Mouse (Mus musculus) limb, embryonic 13.5 days (tissue): Measurements from ENCODE around the gene 1700067P10Rik. TPM values are rescaled to one million over a fixed set of nuclear protein-coding genes. Genes with fewer than 3 reads are reported as not detected.
A peak's percentile ranks its signal among the peaks of the same experiment; 100 is the strongest.

Source experiments
- ATAC-seq: fragments of 200-750 bp; cut with Nextera tagmentation; 2 replicates; pipeline ENCODE4 v1.8.0; 2017; ENCODE audit warnings: low read depth, moderate number of reproducible peaks, moderate TSS enrichment; ENCODE audit not compliant: low FRiP score
- H3K27ac ChIP-seq: fragments of 300-500 bp; sonication (generic); 2 replicates; pipeline ENCODE4 v1.5.1; 2015; ENCODE audit warnings: inconsistent platforms, mild to moderate bottlenecking, moderate library complexity
- H3K27me3 ChIP-seq: fragments of 300-500 bp; sonication (generic); 2 replicates; pipeline ENCODE4 v1.6.1; 2015; ENCODE audit warnings: mild to moderate bottlenecking, inconsistent platforms
- H3K36me3 ChIP-seq: fragments of 300-500 bp; sonication (generic); 2 replicates; pipeline ENCODE4 v1.6.1; 2015; ENCODE audit warnings: inconsistent platforms, mild to moderate bottlenecking, moderate library complexity
- H3K4me1 ChIP-seq: fragments of 300-500 bp; sonication (generic); 2 replicates; pipeline ENCODE4 v1.6.1; 2015; ENCODE audit warnings: inconsistent platforms
- H3K4me2 ChIP-seq: fragments of 300-500 bp; sonication (generic); replicated peaks from 2 replicates; pipeline ENCODE4 v1.6.1; 2015; ENCODE audit warnings: inconsistent platforms, mild to moderate bottlenecking, moderate library complexity
- H3K4me3 ChIP-seq: fragments of 300-500 bp; sonication (generic); 2 replicates; pipeline ENCODE4 v1.5.1; 2015; ENCODE audit warnings: moderate library complexity, mild to moderate bottlenecking, inconsistent platforms
- H3K9ac ChIP-seq: fragments of 300-500 bp; sonication (generic); 2 replicates; pipeline ENCODE4 v1.6.1; 2015; ENCODE audit warnings: mild to moderate bottlenecking, inconsistent platforms
- H3K9me3 ChIP-seq: fragments of 300-500 bp; sonication (generic); 2 replicates; pipeline ENCODE4 v1.6.1; 2016; ENCODE audit warnings: inconsistent platforms
- WGBS: fragments of 180-500 bp; shearing (Covaris S2); methylation state at CpG from one replicate; pipeline ENCODE4 v1.1.7; 2015; 5-methylcytosine and 5-hydroxymethylcytosine counted together
- polyA plus RNA-seq: library from polyadenylated mRNA; unstranded; fragments of >200 nt; fragmentation: Nextera tagmentation; extraction: Ambion mirVana; gene quantifications from 2 replicates; pipeline ENCODE4 v1.2.1, GENCODE M21; 2015

1700067P10Rik gene
- polyA plus RNA-seq = not detected in 2 replicates

DNA sequence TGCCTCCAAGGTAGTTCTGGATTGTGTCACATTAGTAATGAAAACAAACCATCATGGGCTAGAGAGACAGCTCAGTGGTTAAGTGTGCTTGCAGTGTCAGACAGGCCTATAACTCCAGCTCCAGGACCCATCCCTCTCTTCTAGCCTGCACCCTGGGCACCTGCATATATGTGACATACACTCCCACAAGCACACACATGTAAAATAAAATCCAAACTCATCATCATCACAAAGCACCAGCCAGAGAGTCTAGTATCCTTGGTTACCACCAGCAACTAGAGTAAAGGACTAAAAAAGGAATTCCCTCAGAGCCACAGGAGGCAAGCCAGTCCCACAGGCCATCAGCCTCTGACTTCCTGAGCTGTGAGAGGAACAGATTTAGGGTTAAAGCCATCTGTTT, at the start of gene 1700067P10Rik:
1700067P10Rik (plus strand) TSS at position 301 of the 400 bp plus-strand sequence.
- H3K9ac ChIP-seq = no peak within 1 kb of the TSS
- no peak for ATAC-seq
- H3K4me1 ChIP-seq = peaks cover 7% of the 10 kb centered on the region
- no peaks in the 10 kb centered on the region for H3K36me3 ChIP-seq
- H3K27me3 ChIP-seq = 0 out of 2 replicates have a peak, but pooled peaks cover 1% of the 10 kb centered on the region
- H3K4me3 ChIP-seq = no peak within 1 kb of the TSS
- 0 out of 2 replicates have a peak, but pooled peaks cover 3% of the 10 kb centered on the region for H3K9me3 ChIP-seq
- no peak within 1 kb of the TSS for H3K27ac ChIP-seq
- H3K4me2 ChIP-seq = no peak within 1 kb of the TSS

DNA sequence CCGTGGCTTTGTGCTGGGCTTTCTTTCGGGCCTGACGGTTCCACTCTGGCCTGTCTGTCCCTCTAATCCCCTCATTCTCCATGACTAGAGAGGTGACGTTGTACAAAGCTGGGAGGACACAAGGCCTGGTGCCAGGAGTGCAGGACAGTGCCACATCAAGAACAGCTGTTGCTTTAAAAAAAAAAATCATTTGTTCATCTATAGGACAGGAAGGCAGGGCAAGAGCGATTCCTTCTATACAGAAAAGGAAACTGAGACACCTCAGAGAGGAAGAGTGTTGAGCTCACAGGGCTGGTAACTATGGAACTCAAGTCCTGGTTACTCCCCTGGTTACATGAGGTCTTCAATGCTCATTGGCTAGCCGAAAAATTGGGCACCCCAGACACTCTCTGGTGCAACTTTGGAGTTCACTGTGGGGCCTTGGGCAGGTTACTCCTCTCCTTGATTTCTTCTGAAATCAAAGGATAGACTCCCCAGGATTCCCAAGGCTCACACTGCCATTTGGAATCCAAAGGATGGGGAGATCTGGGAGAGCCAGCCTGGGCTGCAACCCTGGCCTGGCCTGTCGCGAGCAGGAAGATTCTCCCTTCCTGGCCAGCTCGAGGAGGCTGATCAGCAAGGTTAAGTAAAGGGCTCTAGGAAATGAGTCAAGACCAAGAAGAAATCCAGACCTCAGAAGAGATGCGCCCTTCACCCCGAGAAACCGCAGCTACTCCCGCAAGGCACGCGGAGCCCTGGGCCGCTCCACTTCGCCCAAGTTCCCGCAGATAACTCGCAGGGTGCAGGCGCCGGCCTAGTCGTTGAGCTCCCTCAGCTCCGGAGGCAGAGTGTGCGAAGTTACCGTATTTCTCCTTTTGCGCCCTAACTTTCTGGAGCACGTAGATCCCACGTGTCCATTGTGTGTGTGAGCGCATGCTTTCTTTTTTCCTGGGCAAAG, 47.5 kb upstream of the 1700067P10Rik start:
- H3K27ac ChIP-seq = peak overlapping the region; percentile 94
- H3K36me3 ChIP-seq = no peaks in the 10 kb centered on the region
- peak overlapping the region; percentile 38 for H3K4me3 ChIP-seq
- peak overlapping the region; percentile 62 for H3K4me2 ChIP-seq
- H3K27me3 ChIP-seq = 0 out of 2 replicates have a peak, but pooled peaks cover 4% of the 10 kb centered on the region
- peak overlapping the region; percentile 59 for H3K9ac ChIP-seq
- peaks cover 34% of the 10 kb centered on the region for H3K4me1 ChIP-seq
- H3K9me3 ChIP-seq = no peaks in the 10 kb centered on the region
- 3% methylated on average over 29 of the region's 29 CpGs for WGBS
- ATAC-seq = peak; percentile 86; the same call in 1 of the 2 replicates

DNA sequence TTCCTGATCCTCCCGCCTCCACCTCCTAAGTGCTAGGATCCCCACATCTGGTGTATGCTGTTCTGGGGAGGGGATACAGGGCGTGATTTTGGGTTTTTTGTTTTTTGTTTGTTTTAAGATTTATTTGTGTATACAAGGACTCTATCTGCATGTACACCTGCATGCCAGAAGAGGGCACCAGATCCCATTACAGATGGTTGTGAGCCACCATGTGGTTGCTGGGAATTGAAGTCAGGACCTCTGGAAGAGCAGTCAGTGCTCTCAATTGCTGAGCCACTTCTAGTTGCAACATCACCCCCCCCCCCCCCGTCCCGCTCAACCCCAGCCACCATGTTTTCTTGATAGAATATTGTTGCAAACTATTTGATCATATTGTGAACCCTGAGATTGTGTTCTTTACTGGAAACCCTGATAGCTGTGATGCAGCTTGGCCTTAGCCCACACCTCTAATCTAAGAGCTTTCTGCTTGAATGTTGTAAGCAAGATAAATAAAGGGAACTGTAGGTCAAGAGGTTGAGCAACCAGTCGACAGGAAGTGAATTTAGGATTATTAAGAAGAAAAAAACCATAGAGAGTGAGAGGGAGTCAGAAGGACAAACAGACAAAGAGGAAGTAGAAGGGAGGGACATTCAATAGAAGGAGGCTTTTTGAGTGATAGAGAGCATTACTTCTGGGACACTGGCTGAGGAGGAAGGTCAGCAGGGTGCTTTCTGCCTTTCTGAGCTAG, 45.8 kb upstream of the 1700067P10Rik start:
- H3K9ac ChIP-seq = no peak overlapping the region
- H3K4me3 ChIP-seq = no peak overlapping the region
- H3K27me3 ChIP-seq = 0 out of 2 replicates have a peak, but pooled peaks cover 1% of the 10 kb centered on the region
- no peak overlapping the region for H3K27ac ChIP-seq
- H3K9me3 ChIP-seq = no peaks in the 10 kb centered on the region
- no peaks in the 10 kb centered on the region for H3K36me3 ChIP-seq
- H3K4me2 ChIP-seq = no peak overlapping the region
- ATAC-seq = no peak
- peaks cover 33% of the 10 kb centered on the region for H3K4me1 ChIP-seq
- WGBS = 77% methylated on average over 5 of the region's 5 CpGs

DNA sequence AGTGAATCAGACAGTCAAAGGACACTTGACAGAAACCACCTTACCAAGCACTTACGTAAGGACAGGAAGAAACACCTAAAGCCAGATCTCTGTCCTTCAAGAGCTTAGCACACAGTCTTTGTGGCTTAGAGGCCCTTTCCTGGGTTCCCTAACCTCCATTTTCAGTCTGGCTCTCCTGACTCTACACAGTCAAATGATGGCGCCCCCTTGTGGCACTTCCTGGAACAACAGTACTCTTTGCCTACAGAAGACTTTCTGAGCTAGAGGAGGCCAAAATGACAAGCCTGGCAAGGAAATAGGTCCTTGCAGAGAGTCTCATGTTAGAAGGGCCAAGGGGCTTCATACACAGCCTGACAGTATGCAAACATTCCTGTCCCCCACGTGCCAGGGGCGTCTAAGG, 43.5 kb upstream of the 1700067P10Rik start:
- no peak overlapping the region for H3K27ac ChIP-seq
- ATAC-seq = no peak
- H3K27me3 ChIP-seq = peaks cover 10% of the 10 kb centered on the region; the same call in 1 of the 2 replicates
- H3K36me3 ChIP-seq = no peaks in the 10 kb centered on the region
- H3K4me3 ChIP-seq = no peak overlapping the region
- 32% methylated on average over 4 of the region's 4 CpGs for WGBS
- H3K4me1 ChIP-seq = peaks cover 22% of the 10 kb centered on the region
- no peak overlapping the region for H3K9ac ChIP-seq
- no peak overlapping the region for H3K4me2 ChIP-seq
- no peaks in the 10 kb centered on the region for H3K9me3 ChIP-seq

DNA sequence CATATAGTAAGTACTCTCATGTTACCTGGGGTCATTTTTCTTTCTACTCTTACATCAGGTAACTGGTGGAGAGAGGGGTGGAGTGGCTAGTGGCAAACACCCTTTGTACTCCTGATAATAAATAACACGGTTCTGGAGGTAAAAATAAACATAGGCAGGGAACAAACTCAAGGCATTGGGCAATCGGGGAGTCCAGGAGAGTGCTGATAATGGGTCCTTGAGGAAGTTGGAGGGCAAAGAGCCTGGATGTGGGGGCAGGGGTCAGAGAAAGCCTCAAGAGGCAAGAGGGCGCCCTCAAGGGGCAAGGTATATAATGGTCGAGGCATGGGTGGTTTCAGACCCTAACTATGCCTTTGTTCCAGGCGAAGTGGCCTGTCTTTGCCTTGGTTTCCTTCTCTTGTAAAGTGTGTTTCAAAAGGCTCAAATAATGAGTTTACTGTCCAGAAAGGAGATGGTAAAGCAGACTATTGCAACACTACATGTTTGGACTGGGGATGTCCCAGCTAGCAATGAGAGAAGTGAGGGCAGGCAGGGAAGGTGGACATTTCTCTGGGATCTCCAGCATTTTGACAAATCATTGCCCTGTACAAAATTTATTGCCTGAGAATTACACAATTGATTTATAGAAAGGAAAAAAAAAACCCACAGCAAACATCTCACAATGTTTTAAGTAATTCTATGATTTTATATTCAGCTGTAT, 37.3 kb upstream of the 1700067P10Rik start:
- no peak for ATAC-seq
- Histone ChIP-seq H3K4me2 (no peak overlapping the region), H3K9me3 (peaks cover 3% of the 10 kb centered on the region; the same call in 1 of the 2 replicates), H3K4me1 (peaks cover 16% of the 10 kb centered on the region), H3K36me3 (no peaks in the 10 kb centered on the region), H3K27ac (no peak overlapping the region), H3K27me3 (peaks cover 25% of the 10 kb centered on the region), H3K4me3 (no peak overlapping the region), H3K9ac (no peak overlapping the region)
- 68% methylated on average over 5 of the region's 5 CpGs for WGBS

DNA sequence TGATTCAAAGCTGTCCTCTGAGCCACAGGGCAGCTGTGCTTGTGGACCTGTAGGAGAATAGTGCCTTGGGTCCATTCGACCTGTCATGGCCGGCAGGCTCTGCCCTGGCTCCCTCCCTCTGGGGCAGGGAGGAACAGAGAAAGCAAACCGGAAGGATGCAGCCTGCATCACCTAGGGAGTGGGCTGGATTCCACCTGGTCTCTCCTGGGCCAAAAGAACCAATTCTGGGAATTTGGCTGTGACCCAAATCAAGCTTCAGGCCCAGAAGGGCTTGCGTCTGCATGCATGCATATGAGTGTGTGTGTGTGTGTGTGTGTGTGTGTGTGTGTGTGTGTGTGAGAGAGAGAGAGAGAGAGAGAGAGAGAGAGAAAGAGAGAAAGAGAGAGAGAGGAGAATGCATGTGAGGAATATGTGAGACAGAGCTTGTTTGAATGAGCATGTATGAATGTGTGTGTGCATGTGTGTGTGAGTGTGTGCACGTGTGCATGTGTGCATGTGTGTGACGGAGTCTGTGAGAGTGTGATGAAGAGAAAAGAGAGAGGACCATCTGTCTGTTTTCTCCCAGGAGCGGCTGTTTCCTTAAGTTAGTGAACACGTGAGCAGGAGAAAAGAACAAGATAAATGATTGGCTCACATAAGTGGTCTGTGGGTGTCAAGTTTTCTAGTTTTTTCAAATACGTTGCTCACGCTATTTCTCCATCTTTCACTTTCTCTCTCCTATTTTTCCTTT, 36.6 kb upstream of the 1700067P10Rik start:
- 65% methylated on average over 10 of the region's 10 CpGs for WGBS
- Histone ChIP-seq H3K9ac (no peak overlapping the region), H3K27ac (no peak overlapping the region), H3K4me3 (no peak overlapping the region), H3K4me2 (no peak overlapping the region), H3K9me3 (peaks cover 3% of the 10 kb centered on the region; the same call in 1 of the 2 replicates), H3K4me1 (peaks cover 23% of the 10 kb centered on the region), H3K36me3 (no peaks in the 10 kb centered on the region), H3K27me3 (peaks cover 25% of the 10 kb centered on the region)
- no peak for ATAC-seq

DNA sequence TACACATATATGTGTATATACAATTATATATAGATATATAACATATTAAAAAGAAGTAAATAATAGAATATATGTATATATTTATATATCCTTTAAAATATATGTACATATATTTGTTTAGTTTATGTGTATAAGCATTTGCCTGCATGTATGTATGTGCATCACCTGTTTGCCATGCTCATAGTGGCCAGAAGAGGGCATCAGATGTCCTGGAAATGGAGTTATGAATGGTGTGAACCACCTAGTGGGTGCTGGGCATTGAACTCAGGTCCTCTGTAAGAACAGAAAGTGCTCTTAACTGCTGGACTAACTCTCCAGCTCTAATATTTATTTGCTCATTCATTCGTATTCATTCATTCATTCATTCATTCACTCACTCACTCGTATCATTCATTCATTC, 35.5 kb upstream of the 1700067P10Rik start:
- Histone ChIP-seq H3K4me1 (peaks cover 33% of the 10 kb centered on the region), H3K4me2 (no peak overlapping the region), H3K9ac (no peak overlapping the region), H3K36me3 (no peaks in the 10 kb centered on the region), H3K4me3 (no peak overlapping the region), H3K27ac (no peak overlapping the region), H3K27me3 (peaks cover 26% of the 10 kb centered on the region), H3K9me3 (peaks cover 3% of the 10 kb centered on the region; the same call in 1 of the 2 replicates)
- no peak for ATAC-seq
- WGBS = 78% methylated on average over 2 of the region's 2 CpGs

DNA sequence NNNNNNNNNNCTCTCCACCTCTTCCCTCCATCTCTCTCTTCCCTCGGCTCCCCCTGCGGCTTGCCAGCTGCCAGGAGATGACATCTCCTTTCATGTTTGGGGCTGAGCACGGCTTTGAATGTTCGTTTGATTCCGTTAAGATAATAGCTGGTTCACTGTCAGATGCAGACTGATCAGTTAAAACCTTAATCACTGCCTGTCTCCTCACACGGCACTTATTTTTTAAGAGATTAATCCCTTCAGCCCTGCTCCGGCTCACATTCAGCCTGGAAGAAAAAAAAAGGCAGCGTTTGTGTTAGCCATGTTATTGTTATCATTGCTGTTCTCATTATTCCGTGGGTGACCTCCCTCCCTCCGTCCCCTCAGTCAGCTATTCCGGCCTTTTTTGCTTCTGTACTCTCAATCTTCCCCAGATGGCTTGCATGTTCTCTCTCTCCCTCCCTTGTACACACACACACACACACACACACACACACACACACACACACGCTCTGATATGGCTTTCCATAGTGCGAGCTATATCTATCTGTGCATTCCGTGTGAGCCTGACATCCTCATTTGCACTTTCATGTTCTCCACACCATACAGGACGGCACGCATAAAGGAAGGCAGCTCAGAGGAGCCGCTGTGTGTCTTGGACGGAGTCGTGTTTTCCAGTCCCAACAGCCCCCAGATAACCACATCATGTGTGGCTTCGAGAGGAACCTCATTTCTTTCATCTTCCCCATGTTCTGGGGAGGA, 33.9 kb upstream of the 1700067P10Rik start:
- H3K4me1 ChIP-seq = peaks cover 25% of the 10 kb centered on the region
- no peaks in the 10 kb centered on the region for H3K36me3 ChIP-seq
- no peak overlapping the region for H3K27ac ChIP-seq
- WGBS = 45% methylated on average over 20 of the region's 20 CpGs
- H3K9me3 ChIP-seq = peaks cover 3% of the 10 kb centered on the region; the same call in 1 of the 2 replicates
- H3K27me3 ChIP-seq = peaks cover 19% of the 10 kb centered on the region
- no peak overlapping the region for H3K4me3 ChIP-seq
- no peak overlapping the region for H3K9ac ChIP-seq
- ATAC-seq = no peak
- H3K4me2 ChIP-seq = no peak overlapping the region

DNA sequence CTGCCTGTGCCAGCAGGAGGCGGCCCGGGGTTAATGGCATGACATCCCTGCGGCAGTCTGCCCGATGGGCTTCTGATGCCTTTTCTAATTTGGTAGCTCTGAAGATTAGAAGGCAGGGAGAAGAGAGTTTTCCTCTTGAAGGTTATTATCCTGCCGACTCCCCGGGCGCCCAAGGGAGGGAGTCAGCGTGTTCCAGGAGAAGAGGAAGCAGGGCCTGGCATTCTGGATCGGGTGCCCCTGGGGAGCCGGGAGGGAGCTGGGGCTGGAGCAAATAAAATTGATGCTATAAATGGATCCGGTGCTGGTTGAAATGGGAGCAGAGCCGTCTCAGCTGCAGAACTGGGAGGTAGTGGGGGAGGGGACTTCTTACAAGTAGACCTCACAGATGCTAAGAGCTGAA, 31.7 kb upstream of the 1700067P10Rik start:
- peaks cover 19% of the 10 kb centered on the region for H3K27me3 ChIP-seq
- WGBS = 2% methylated on average over 12 of the region's 12 CpGs
- ATAC-seq = no peak
- 0 out of 2 replicates have a peak overlapping the region, but pooled peaks have one; percentile 40 for H3K27ac ChIP-seq
- H3K36me3 ChIP-seq = no peaks in the 10 kb centered on the region
- peak overlapping the region; percentile 54 for H3K4me2 ChIP-seq
- peaks cover 25% of the 10 kb centered on the region for H3K4me1 ChIP-seq
- peak overlapping the region; percentile 10 for H3K4me3 ChIP-seq
- 0 out of 2 replicates have a peak overlapping the region, but pooled peaks have one; percentile 39 for H3K9ac ChIP-seq
- H3K9me3 ChIP-seq = peaks cover 3% of the 10 kb centered on the region; the same call in 1 of the 2 replicates

DNA sequence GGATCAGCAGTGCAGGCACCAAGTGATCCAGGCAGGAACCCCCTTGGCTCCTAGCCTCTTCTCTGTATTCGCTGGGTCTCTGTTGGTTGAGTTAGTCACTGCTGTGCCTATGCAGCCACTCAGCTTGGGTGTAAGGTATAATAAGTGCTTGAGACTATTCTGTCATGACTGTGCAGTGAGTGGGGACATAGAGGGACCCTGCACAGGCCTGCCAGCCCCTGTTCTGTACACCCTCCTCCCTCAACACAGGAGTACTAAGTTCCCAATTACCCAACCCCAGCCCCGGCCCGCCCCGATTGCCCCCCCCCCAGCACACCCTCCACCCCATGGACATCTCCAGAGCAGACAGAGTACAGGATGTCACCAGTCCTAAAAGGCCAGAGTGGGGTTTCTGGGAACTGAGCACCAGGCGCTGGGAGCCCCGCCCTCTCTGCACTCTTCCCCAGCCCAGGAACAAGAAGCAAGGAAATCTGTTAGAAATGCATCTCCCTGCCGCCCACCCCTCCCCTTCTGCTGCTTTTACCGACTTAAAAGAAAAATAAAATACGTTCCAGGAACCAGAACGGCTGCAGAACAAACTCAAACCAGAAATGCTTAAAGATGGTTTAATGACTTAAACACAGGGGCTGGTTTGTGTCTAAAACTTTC, 24.8 kb upstream of the 1700067P10Rik start:
- peak overlapping the region; percentile 94 for H3K27ac ChIP-seq
- H3K9me3 ChIP-seq = no peaks in the 10 kb centered on the region
- peaks cover 59% of the 10 kb centered on the region for H3K4me1 ChIP-seq
- H3K27me3 ChIP-seq = no peaks in the 10 kb centered on the region
- 14% methylated on average over 10 of the region's 10 CpGs for whole genome bisulfite sequencing
- H3K4me2 ChIP-seq = peak overlapping the region; percentile 50
- peak overlapping the region; percentile 3; the same call in 1 of the 2 replicates for H3K9ac ChIP-seq
- no peaks in the 10 kb centered on the region for H3K36me3 ChIP-seq
- peak; percentile 81 for ATAC-seq
- no peak overlapping the region for H3K4me3 ChIP-seq
